Mouse (Mus musculus): ENCODE measurements around the gene Tmed10. TPM values are rescaled to one million over a fixed set of nuclear protein-coding genes. Genes with fewer than 3 reads are reported as not detected.

Gene Tmed10
- polyA plus RNA-seq, 1 experiment from 2014 or later, result 266 TPM

- ATAC-seq (ENCODE audit: low FRiP score) (no peak), DNase-seq (ENCODE audit: low spot score, missing footprints) (no peak)
- H3K36me3 ChIP-seq (ENCODE audit: control insufficient read depth, insufficient read depth, low read length), result no peaks in the 10 kb centered on the region
- H3K4me3 ChIP-seq (ENCODE audit: low read depth, low read length), result no peak overlapping the region
- no peaks in the 10 kb centered on the region for H3K9me3 ChIP-seq (ENCODE audit: control insufficient read depth, low read length)
- H3K9ac ChIP-seq (ENCODE audit: low read length), result no peak overlapping the region
- no peaks in the 10 kb centered on the region for H3K27me3 ChIP-seq (ENCODE audit: control insufficient read depth, insufficient read depth, low read length)
- H3K27ac ChIP-seq (ENCODE audit: low read depth, low read length), result no peak overlapping the region
- peaks cover 4% of the 10 kb centered on the region; the same call in 1 of the 2 replicates for H3K4me1 ChIP-seq (ENCODE audit: control insufficient read depth, insufficient read depth, low read length)
- no peak overlapping the region for H3K4me2 ChIP-seq
Observed at GRCm38 (mm10) chr12:85291541-85291940, 83.1 kb downstream of the Tmed10 start.

GRCm38 (mm10) chr12:85290633-85291032 is 84.0 kb downstream of the Tmed10 start:
- Histone ChIP-seq H3K9me3 (ENCODE audit: control insufficient read depth, low read length) (no peaks in the 10 kb centered on the region), H3K27me3 (ENCODE audit: control insufficient read depth, insufficient read depth, low read length) (no peaks in the 10 kb centered on the region), H3K4me2 (no peak overlapping the region), H3K36me3 (ENCODE audit: control insufficient read depth, insufficient read depth, low read length) (no peaks in the 10 kb centered on the region), H3K9ac (ENCODE audit: low read length) (no peak overlapping the region), H3K27ac (ENCODE audit: low read depth, low read length) (no peak overlapping the region), H3K4me1 (ENCODE audit: control insufficient read depth, insufficient read depth, low read length) (peaks cover 4% of the 10 kb centered on the region; the same call in 1 of the 2 replicates), H3K4me3 (ENCODE audit: low read depth, low read length) (no peak overlapping the region)
- DNase-seq (ENCODE audit: low spot score, missing footprints), result peak; percentile 81
- 87% methylated on average over 10 of the region's 10 CpGs for WGBS
- ATAC-seq (ENCODE audit: low FRiP score), result no peak

Other genes with a start within 250 kb of the Tmed10 start
- gene Rps6kl1, start 223.6 kb downstream of the Tmed10 start, polyA plus RNA-seq (2014; fragmentation: Nextera tagmentation; extraction: Ambion mirVana), result 1.9 and 2.1 TPM in 2 replicates
- 2.5 and 2.9 TPM in 2 replicates for gene Pgf, start 197.1 kb downstream of the Tmed10 start, polyA plus RNA-seq (2014; fragmentation: Nextera tagmentation; extraction: Ambion mirVana)
- 91.5 and 93.6 TPM in 2 replicates for gene Eif2b2, start 155.4 kb downstream of the Tmed10 start, polyA plus RNA-seq (2014; fragmentation: Nextera tagmentation; extraction: Ambion mirVana)
- 10.1 and 10.4 TPM in 2 replicates for gene Mlh3, start 104.2 kb downstream of the Tmed10 start, polyA plus RNA-seq (2014; fragmentation: Nextera tagmentation; extraction: Ambion mirVana)
- 68.0 and 69.5 TPM in 2 replicates for gene Acyp1, start 86.4 kb downstream of the Tmed10 start, polyA plus RNA-seq (2014; fragmentation: Nextera tagmentation; extraction: Ambion mirVana)
- gene Zc2hc1c, start 86.3 kb downstream of the Tmed10 start, polyA plus RNA-seq (2014; fragmentation: Nextera tagmentation; extraction: Ambion mirVana), result 1.0 TPM in 2 replicates
- gene Nek9, start 35.5 kb downstream of the Tmed10 start, polyA plus RNA-seq (2014; fragmentation: Nextera tagmentation; extraction: Ambion mirVana), result 10.4 and 10.6 TPM in 2 replicates
- 0.54 and 0.89 TPM in 2 replicates for gene Fos, start 99.0 kb upstream of the Tmed10 start, polyA plus RNA-seq (2014; fragmentation: Nextera tagmentation; extraction: Ambion mirVana)
- gene Jdp2, start 224.2 kb upstream of the Tmed10 start, polyA plus RNA-seq (2014; fragmentation: Nextera tagmentation; extraction: Ambion mirVana), result 0.11 and 0.29 TPM in 2 replicates